Mouse (Mus musculus): Measurements from ENCODE around the gene Syde1. TPM values are rescaled to one million over a fixed set of nuclear protein-coding genes. Genes with fewer than 3 reads are reported as not detected.

Gene Syde1
- polyA plus RNA-seq, 1 experiment: 32.1 TPM

- no peaks in the 10 kb centered on the region for H3K27me3 ChIP-seq (ENCODE audit: control insufficient read depth, insufficient read depth, insufficient read length)
- TF ChIP-seq CEBPB (IDR thresholded peaks at IDR 0.05; ENCODE audit: insufficient read depth, poor library complexity, severe bottlenecking): no peak
- TF ChIP-seq POLR2AphosphoS2 (IDR thresholded peaks at IDR 0.05; ENCODE audit: insufficient read length, low read depth): peak; percentile 67
- no peak overlapping the region for H3K4me3 ChIP-seq
- peaks cover 41% of the 10 kb centered on the region for H3K36me3 ChIP-seq (ENCODE audit: control insufficient read depth, insufficient read depth)
- no peak overlapping the region for H3ac ChIP-seq (ENCODE audit: control insufficient read depth, insufficient read length)
- no peak overlapping the region for H3K4me2 ChIP-seq (ENCODE audit: low read depth)
- H3K79me2 ChIP-seq (ENCODE audit: control insufficient read depth, insufficient read depth): no peaks in the 10 kb centered on the region
Observed at GRCm38 (mm10) chr10:78583939-78584338, 7.8 kb downstream of the Syde1 start.

- TF ChIP-seq MYOD1 (IDR thresholded peaks at IDR 0.05; ENCODE audit: control insufficient read depth in 1 of 3, insufficient read length in 2 of 3, low read depth in 2 of 3): no peak
- no peak for TF ChIP-seq TCF3 (IDR thresholded peaks at IDR 0.05; ENCODE audit: insufficient read length, low read depth)
- TF ChIP-seq POLR2AphosphoS2 (IDR thresholded peaks at IDR 0.05; ENCODE audit: insufficient read length, low read depth): peak; percentile 82
- TF ChIP-seq REST (IDR thresholded peaks at IDR 0.05; ENCODE audit: insufficient read depth, insufficient read length): no peak
- no peak for TF ChIP-seq E2F4 (IDR thresholded peaks at IDR 0.05; ENCODE audit: insufficient read depth)
- TF ChIP-seq TCF12 (IDR thresholded peaks at IDR 0.05; ENCODE audit: insufficient read depth, poor library complexity, severe bottlenecking): no peak
- TF ChIP-seq USF1 (IDR thresholded peaks at IDR 0.05; ENCODE audit: low read depth): no peak
- TF ChIP-seq CEBPB (IDR thresholded peaks at IDR 0.05; ENCODE audit: insufficient read depth, poor library complexity, severe bottlenecking): no peak
- no peak for TF ChIP-seq SRF (IDR thresholded peaks at IDR 0.05; ENCODE audit: control insufficient read depth, insufficient read length, low read depth)
- Histone ChIP-seq H3K79me2 (ENCODE audit: control insufficient read depth, insufficient read depth) (no peaks in the 10 kb centered on the region), H3K4me2 (ENCODE audit: low read depth) (no peak overlapping the region), H3K27me3 (ENCODE audit: control insufficient read depth, insufficient read depth, insufficient read length) (no peaks in the 10 kb centered on the region), H3ac (ENCODE audit: control insufficient read depth, insufficient read length) (no peak overlapping the region), H3K36me3 (ENCODE audit: control insufficient read depth, insufficient read depth) (peaks cover 36% of the 10 kb centered on the region), H3K4me3 (no peak overlapping the region)
Observed at GRCm38 (mm10) chr10:78583347-78583746, 8.4 kb downstream of the Syde1 start.

DNA sequence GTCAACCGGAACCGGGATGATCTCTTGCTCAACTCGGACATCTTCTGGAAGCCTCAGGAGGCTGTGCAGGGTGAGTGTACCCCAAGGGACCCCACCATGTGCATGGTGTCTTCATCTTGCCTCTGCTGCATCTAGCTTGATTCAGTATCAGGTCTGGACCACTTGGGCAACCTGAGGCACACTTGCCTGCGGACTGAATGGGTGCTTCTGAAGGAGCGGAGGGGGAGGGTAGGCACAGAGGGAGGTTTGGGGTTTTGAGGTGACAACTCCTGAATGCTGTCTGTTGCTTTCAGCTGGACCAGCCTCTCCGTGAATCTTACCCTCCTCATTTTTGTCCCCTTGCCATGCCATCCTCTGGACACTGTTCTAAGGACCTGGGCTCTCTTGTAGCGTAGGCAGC, 10.6 kb downstream of the Syde1 start:
- TF ChIP-seq MYOD1 (IDR thresholded peaks at IDR 0.05; ENCODE audit: control insufficient read depth in 1 of 3, insufficient read length in 2 of 3, low read depth in 2 of 3): no peak
- no peak for TF ChIP-seq CEBPB (IDR thresholded peaks at IDR 0.05; ENCODE audit: insufficient read depth, poor library complexity, severe bottlenecking)
- no peak for TF ChIP-seq POLR2A (IDR thresholded peaks at IDR 0.05; ENCODE audit: insufficient read length, low read depth)
- no peak for TF ChIP-seq TCF12 (IDR thresholded peaks at IDR 0.05; ENCODE audit: insufficient read depth, poor library complexity, severe bottlenecking)
- no peak for TF ChIP-seq MYOG (IDR thresholded peaks at IDR 0.05; ENCODE audit: control insufficient read depth in 1 of 3, insufficient read depth in 1 of 3, insufficient read length in 2 of 3, low read depth in 2 of 3)
- no peak for TF ChIP-seq E2F4 (IDR thresholded peaks at IDR 0.05; ENCODE audit: insufficient read depth)
- no peak for TF ChIP-seq SRF (IDR thresholded peaks at IDR 0.05; ENCODE audit: control insufficient read depth, insufficient read length, low read depth)
- TF ChIP-seq POLR2AphosphoS2 (IDR thresholded peaks at IDR 0.05; ENCODE audit: insufficient read length, low read depth): no peak
- no peak for TF ChIP-seq REST (IDR thresholded peaks at IDR 0.05; ENCODE audit: insufficient read depth, insufficient read length)
- Histone ChIP-seq H3K4me3 (no peak overlapping the region), H3ac (ENCODE audit: control insufficient read depth, insufficient read length) (no peak overlapping the region), H3K79me2 (ENCODE audit: control insufficient read depth, insufficient read depth) (no peaks in the 10 kb centered on the region), H3K4me2 (ENCODE audit: low read depth) (no peak overlapping the region), H3K27me3 (ENCODE audit: control insufficient read depth, insufficient read depth, insufficient read length) (no peaks in the 10 kb centered on the region), H3K36me3 (ENCODE audit: control insufficient read depth, insufficient read depth) (peaks cover 20% of the 10 kb centered on the region)

GRCm38 (mm10) chr10:78578204-78578603, 13.6 kb downstream of the Syde1 start:
- no peak for TF ChIP-seq MYOG (IDR thresholded peaks at IDR 0.05; ENCODE audit: control insufficient read depth in 1 of 3, insufficient read depth in 1 of 3, insufficient read length in 2 of 3, low read depth in 2 of 3)
- TF ChIP-seq MAX (IDR thresholded peaks at IDR 0.05; ENCODE audit: low read depth): no peak
- no peak for TF ChIP-seq POLR2AphosphoS2 (IDR thresholded peaks at IDR 0.05; ENCODE audit: insufficient read length, low read depth)
- TF ChIP-seq CEBPB (IDR thresholded peaks at IDR 0.05; ENCODE audit: insufficient read depth, poor library complexity, severe bottlenecking): no peak
- peak in 1 of 3 experiments; percentile 51 for TF ChIP-seq MYOD1 (IDR thresholded peaks at IDR 0.05; ENCODE audit: control insufficient read depth in 1 of 3, insufficient read length in 2 of 3, low read depth in 2 of 3)
- Histone ChIP-seq H3ac (ENCODE audit: control insufficient read depth, insufficient read length) (no peak overlapping the region), H3K4me2 (ENCODE audit: low read depth) (no peak overlapping the region), H3K27me3 (ENCODE audit: control insufficient read depth, insufficient read depth, insufficient read length) (no peaks in the 10 kb centered on the region), H3K79me2 (ENCODE audit: control insufficient read depth, insufficient read depth) (no peaks in the 10 kb centered on the region), H3K4me3 (no peak overlapping the region), H3K36me3 (ENCODE audit: control insufficient read depth, insufficient read depth) (no peaks in the 10 kb centered on the region)

- TF ChIP-seq MAX (IDR thresholded peaks at IDR 0.05; ENCODE audit: low read depth) (no peak), MYOD1 (IDR thresholded peaks at IDR 0.05; ENCODE audit: control insufficient read depth in 1 of 3, insufficient read length in 2 of 3, low read depth in 2 of 3) (no peak), POLR2A (IDR thresholded peaks at IDR 0.05; ENCODE audit: insufficient read length, low read depth) (no peak), E2F4 (IDR thresholded peaks at IDR 0.05; ENCODE audit: insufficient read depth) (no peak), TCF12 (IDR thresholded peaks at IDR 0.05; ENCODE audit: insufficient read depth, poor library complexity, severe bottlenecking) (no peak), REST (IDR thresholded peaks at IDR 0.05; ENCODE audit: insufficient read depth, insufficient read length) (no peak), USF1 (IDR thresholded peaks at IDR 0.05; ENCODE audit: low read depth) (no peak), TCF3 (IDR thresholded peaks at IDR 0.05; ENCODE audit: insufficient read length, low read depth) (no peak)
- H3K36me3 ChIP-seq (ENCODE audit: control insufficient read depth, insufficient read depth): no peaks in the 10 kb centered on the region
Observed at GRCm38 (mm10) chr10:78576435-78577184, 15.2 kb downstream of the Syde1 start.

More at GRCm38 (mm10) chr10:78576435-78577184, 15.2 kb downstream of the Syde1 start:
- Histone ChIP-seq H3K4me3 (no peak overlapping the region), H3K79me2 (ENCODE audit: control insufficient read depth, insufficient read depth) (no peaks in the 10 kb centered on the region), H3K27me3 (ENCODE audit: control insufficient read depth, insufficient read depth, insufficient read length) (no peaks in the 10 kb centered on the region), H3K4me2 (ENCODE audit: low read depth) (no peak overlapping the region), H3ac (ENCODE audit: control insufficient read depth, insufficient read length) (no peak overlapping the region)

Measured in myocyte (in vitro differentiated cells).